Mouse (Mus musculus): Measurements from ENCODE around the gene Eef1akmt3. TPM values are rescaled to one million over a fixed set of nuclear protein-coding genes. Genes with fewer than 3 reads are reported as not detected.

The Eef1akmt3 gene
- polyA plus RNA-seq, 1 experiment from 2014 or later = 0.08 TPM

GRCm38 (mm10) chr10:127059174-127059967 lies 18.1 kb upstream of the Eef1akmt3 start:
- Histone ChIP-seq H3K4me3 (peak overlapping the region; percentile 92), H3K27ac (peak overlapping the region; percentile 96), H3K4me2 (peak overlapping the region; percentile 91), H3K4me1 (peaks cover 36% of the 10 kb centered on the region), H3K9me3 (replicated peaks) (no peaks in the 10 kb centered on the region), H3K36me3 (ENCODE audit: poor library complexity, severe bottlenecking) (peaks cover 37% of the 10 kb centered on the region), H3K9ac (peak overlapping the region; percentile 97), H3K27me3 (no peaks in the 10 kb centered on the region)
- ATAC-seq = 0 out of 2 replicates have a peak, but pooled peaks have one; percentile 0
- WGBS = 1% methylated on average over 31 of the region's 92 CpGs

DNA sequence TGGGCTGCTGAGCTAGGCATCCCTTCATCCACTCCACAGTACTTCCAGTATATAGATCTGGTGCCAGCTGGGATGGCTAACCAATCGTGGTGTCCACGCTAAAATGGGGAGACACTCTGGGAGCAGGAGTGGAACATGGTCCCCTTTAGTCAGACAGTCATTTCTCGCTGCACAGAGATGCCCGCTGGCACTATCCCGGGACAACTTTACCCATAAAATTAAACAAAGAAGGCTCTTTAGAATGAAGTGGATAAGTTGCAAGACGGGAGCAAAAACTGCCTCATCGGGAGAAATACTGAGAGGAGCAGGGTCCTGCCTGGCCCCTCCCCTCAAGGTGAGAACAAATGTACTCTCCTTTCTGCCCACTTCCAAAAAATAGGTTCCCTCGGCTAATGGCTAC lies 17.4 kb upstream of the Eef1akmt3 start:
- Histone ChIP-seq H3K4me2 (peak overlapping the region; percentile 91), H3K9ac (peak overlapping the region; percentile 97), H3K27ac (peak overlapping the region; percentile 8; the same call in 1 of the 2 replicates), H3K27me3 (no peaks in the 10 kb centered on the region), H3K4me1 (peaks cover 36% of the 10 kb centered on the region), H3K9me3 (replicated peaks) (no peaks in the 10 kb centered on the region), H3K4me3 (peak overlapping the region; percentile 92), H3K36me3 (ENCODE audit: poor library complexity, severe bottlenecking) (peaks cover 43% of the 10 kb centered on the region)
- WGBS = 7% methylated on average over 8 of the region's 8 CpGs
- no peak for ATAC-seq

DNA sequence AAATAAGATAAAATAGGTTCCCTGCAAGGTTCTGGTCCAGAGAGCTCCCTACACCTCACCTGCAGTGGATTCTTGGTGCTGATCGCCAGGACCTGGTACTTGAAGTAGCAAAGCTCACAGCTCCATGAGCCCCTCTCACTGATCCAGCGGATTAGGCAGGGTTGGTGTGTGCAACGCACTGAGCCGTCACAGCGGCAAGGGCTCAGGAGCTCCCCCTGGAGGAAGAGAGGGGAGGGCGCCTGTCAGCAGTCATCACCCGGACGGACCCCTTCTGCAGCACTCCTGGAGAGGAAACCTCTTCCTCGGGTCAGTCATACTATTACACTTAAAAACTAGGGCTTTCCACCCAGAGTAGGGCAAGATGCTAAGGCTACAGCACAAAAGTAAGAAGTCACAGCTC lies 16.8 kb upstream of the Eef1akmt3 start:
- H3K27ac ChIP-seq = no peak overlapping the region
- H3K36me3 ChIP-seq (ENCODE audit: poor library complexity, severe bottlenecking) = peaks cover 49% of the 10 kb centered on the region
- H3K9me3 ChIP-seq (replicated peaks) = no peaks in the 10 kb centered on the region
- H3K4me2 ChIP-seq = peak overlapping the region; percentile 91
- H3K27me3 ChIP-seq = no peaks in the 10 kb centered on the region
- H3K4me3 ChIP-seq = peak overlapping the region; percentile 92
- 0% methylated on average over 9 of the region's 9 CpGs for WGBS
- H3K4me1 ChIP-seq = peaks cover 36% of the 10 kb centered on the region
- peak; percentile 25; the same call in 1 of the 2 replicates for ATAC-seq
- H3K9ac ChIP-seq = peak overlapping the region; percentile 97

DNA sequence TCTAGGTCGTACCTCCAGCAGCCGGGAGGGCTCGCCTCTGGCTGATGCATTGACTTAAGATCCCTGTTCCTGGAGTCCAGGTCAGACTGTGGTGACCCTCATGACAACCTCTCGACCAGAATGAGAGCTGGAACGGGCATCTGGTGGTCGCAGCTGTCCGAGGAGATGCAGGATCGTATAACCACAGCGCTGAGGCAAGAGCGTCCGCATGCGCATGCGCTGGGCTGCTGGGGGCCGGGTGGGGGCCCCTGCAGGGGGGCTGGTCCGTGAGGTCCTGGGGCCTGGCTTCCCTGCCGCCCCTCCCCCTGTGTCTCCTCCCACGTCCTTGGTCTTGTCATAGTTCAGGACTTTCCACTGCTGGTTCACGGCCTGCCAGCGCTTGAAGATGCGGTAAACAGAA lies 15.2 kb upstream of the Eef1akmt3 start:
- H3K27me3 ChIP-seq = peaks cover 8% of the 10 kb centered on the region
- no peak overlapping the region for H3K4me3 ChIP-seq
- peaks cover 27% of the 10 kb centered on the region for H3K4me1 ChIP-seq
- peaks cover 53% of the 10 kb centered on the region for H3K36me3 ChIP-seq (ENCODE audit: poor library complexity, severe bottlenecking)
- 93% methylated on average over 20 of the region's 20 CpGs for WGBS
- no peak overlapping the region for H3K9ac ChIP-seq
- no peaks in the 10 kb centered on the region for H3K9me3 ChIP-seq (replicated peaks)
- ATAC-seq = no peak
- no peak overlapping the region for H3K27ac ChIP-seq
- no peak overlapping the region for H3K4me2 ChIP-seq

GRCm38 (mm10) chr10:127055406-127055805 lies 14.1 kb upstream of the Eef1akmt3 start:
- ATAC-seq = no peak

GRCm38 (mm10) chr10:127054646-127055045 lies 13.3 kb upstream of the Eef1akmt3 start:
- no peak overlapping the region for H3K9ac ChIP-seq
- WGBS = 74% methylated on average over 4 of the region's 4 CpGs
- no peak for ATAC-seq
- H3K36me3 ChIP-seq (ENCODE audit: poor library complexity, severe bottlenecking) = peaks cover 53% of the 10 kb centered on the region
- no peak overlapping the region for H3K4me3 ChIP-seq
- H3K27ac ChIP-seq = no peak overlapping the region
- peaks cover 16% of the 10 kb centered on the region for H3K4me1 ChIP-seq
- peaks cover 27% of the 10 kb centered on the region for H3K27me3 ChIP-seq
- H3K4me2 ChIP-seq = no peak overlapping the region
- no peaks in the 10 kb centered on the region for H3K9me3 ChIP-seq (replicated peaks)

More at GRCm38 (mm10) chr10:127055406-127055805, 14.1 kb upstream of the Eef1akmt3 start:
- Histone ChIP-seq H3K9me3 (replicated peaks) (no peaks in the 10 kb centered on the region), H3K4me1 (peaks cover 17% of the 10 kb centered on the region), H3K27ac (no peak overlapping the region), H3K9ac (no peak overlapping the region; the same call in 1 of the 2 replicates), H3K36me3 (ENCODE audit: poor library complexity, severe bottlenecking) (peaks cover 53% of the 10 kb centered on the region), H3K27me3 (peaks cover 19% of the 10 kb centered on the region), H3K4me3 (no peak overlapping the region), H3K4me2 (no peak overlapping the region)
- 95% methylated on average over 8 of the region's 8 CpGs for WGBS

GRCm38 (mm10) chr10:127050119-127050474 lies 8.8 kb upstream of the Eef1akmt3 start:
- no peak for ATAC-seq
- WGBS = 17% methylated on average over 10 of the region's 10 CpGs

GRCm38 (mm10) chr10:127049395-127050118 lies 8.2 kb upstream of the Eef1akmt3 start:
- ATAC-seq = no peak
- 2% methylated on average over 29 of the region's 29 CpGs for WGBS
- Histone ChIP-seq H3K9ac (0 out of 2 replicates have a peak overlapping the region, but pooled peaks have one; percentile 14), H3K27me3 (peaks cover 54% of the 10 kb centered on the region), H3K27ac (no peak overlapping the region), H3K9me3 (replicated peaks) (no peaks in the 10 kb centered on the region), H3K4me2 (peak overlapping the region; percentile 2; the same call in 1 of the 2 replicates), H3K4me3 (peak overlapping the region; percentile 3; the same call in 1 of the 2 replicates), H3K4me1 (peaks cover 11% of the 10 kb centered on the region), H3K36me3 (ENCODE audit: poor library complexity, severe bottlenecking) (peaks cover 23% of the 10 kb centered on the region)

More at GRCm38 (mm10) chr10:127050119-127050474, 8.8 kb upstream of the Eef1akmt3 start:
- Histone ChIP-seq H3K27ac (no peak overlapping the region), H3K4me3 (no peak overlapping the region), H3K9me3 (replicated peaks) (no peaks in the 10 kb centered on the region), H3K9ac (no peak overlapping the region), H3K27me3 (peaks cover 54% of the 10 kb centered on the region), H3K4me2 (no peak overlapping the region), H3K4me1 (peaks cover 11% of the 10 kb centered on the region), H3K36me3 (ENCODE audit: poor library complexity, severe bottlenecking) (peaks cover 24% of the 10 kb centered on the region)

DNA sequence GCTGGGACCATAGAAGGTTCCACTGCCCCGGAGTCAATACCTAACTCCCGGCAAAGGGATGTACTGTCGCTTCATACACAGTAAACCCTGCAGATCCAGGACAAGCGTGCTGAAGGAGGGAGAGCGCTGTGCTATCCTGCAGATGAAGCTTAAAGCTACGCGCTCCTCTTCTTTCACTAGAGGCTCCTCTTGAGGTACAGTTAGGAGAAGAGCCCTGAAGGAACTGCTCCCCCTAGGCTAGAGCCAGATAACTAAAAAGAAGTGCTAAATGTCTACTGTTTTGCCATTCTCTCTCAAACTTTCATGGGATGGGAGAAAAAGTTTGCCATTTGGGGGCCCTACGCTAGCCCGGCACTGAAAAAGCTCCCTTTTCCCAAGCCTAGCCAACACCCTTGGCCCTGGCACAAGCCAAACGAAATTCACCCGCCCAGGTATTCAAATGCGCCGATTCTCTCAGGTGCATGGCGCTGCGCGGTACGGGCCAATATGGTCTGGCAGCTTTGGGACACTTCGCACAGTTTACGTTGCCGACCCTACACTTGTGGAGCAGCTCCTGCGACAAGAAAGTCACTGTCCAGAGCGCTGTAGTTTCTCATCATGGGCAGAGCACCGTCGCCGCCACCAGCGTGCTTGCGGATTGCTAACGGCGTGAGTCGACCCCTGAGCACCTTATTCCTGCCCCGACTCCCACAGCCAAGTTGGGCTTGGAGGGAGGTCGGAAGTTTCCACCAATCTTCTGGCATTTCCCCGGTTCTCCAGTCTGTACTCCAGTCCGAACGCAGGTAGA lies 7.5 kb upstream of the Eef1akmt3 start:
- Histone ChIP-seq H3K4me3 (peak overlapping the region; percentile 3; the same call in 1 of the 2 replicates), H3K4me1 (peaks cover 11% of the 10 kb centered on the region), H3K27me3 (peaks cover 54% of the 10 kb centered on the region), H3K27ac (no peak overlapping the region), H3K36me3 (ENCODE audit: poor library complexity, severe bottlenecking) (peaks cover 16% of the 10 kb centered on the region), H3K9ac (no peak overlapping the region), H3K4me2 (peak overlapping the region; percentile 2; the same call in 1 of the 2 replicates), H3K9me3 (replicated peaks) (no peaks in the 10 kb centered on the region)
- ATAC-seq = no peak
- 3% methylated on average over 35 of the region's 35 CpGs for WGBS

DNA sequence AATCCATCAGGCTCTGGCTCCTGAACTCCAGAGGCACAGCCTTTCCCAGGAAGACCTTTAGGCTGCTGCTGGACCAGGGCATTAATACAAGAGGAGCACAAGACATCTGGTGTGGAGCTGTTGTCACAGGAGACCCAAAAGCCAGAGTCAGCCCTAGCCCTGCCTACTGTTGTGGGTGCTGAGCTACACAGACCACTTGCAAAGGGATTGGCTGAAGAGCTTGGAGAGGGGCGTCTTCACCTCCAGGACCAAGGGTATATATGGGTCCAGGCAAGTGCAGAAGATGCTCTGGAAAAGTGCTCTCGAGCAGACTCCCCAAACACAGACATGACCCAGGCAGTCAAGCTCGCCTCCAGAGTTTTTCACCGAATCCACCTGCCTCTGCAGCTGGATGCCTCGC lies 6.6 kb upstream of the Eef1akmt3 start, which contains the start of gene Cyp27b1:
Gene Cyp27b1 (plus strand): TSS at position 297 of the 400 bp plus-strand sequence.
- no peak for ATAC-seq
- Histone ChIP-seq H3K4me2 (peak within 1 kb of the TSS; percentile 2; the same call in 1 of the 2 replicates), H3K36me3 (ENCODE audit: poor library complexity, severe bottlenecking) (peaks cover 7% of the 10 kb centered on the region), H3K9me3 (replicated peaks) (no peaks in the 10 kb centered on the region), H3K4me1 (peaks cover 12% of the 10 kb centered on the region), H3K4me3 (peak within 1 kb of the TSS; percentile 3; the same call in 1 of the 2 replicates), H3K9ac (no peak within 1 kb of the TSS), H3K27me3 (peaks cover 54% of the 10 kb centered on the region), H3K27ac (no peak within 1 kb of the TSS)
- WGBS = 32% methylated on average over 5 of the region's 5 CpGs

GRCm38 (mm10) chr10:127043187-127043586 lies 1.9 kb upstream of the Eef1akmt3 start:
- H3K27me3 ChIP-seq = peaks cover 23% of the 10 kb centered on the region
- ATAC-seq = no peak

More at GRCm38 (mm10) chr10:127043187-127043586, 1.9 kb upstream of the Eef1akmt3 start:
- Histone ChIP-seq H3K27ac (no peak overlapping the region), H3K9ac (no peak overlapping the region), H3K4me2 (peak overlapping the region; percentile 99; the same call in 1 of the 2 replicates), H3K36me3 (ENCODE audit: poor library complexity, severe bottlenecking) (peaks cover 5% of the 10 kb centered on the region), H3K4me1 (peaks cover 16% of the 10 kb centered on the region), H3K9me3 (replicated peaks) (no peaks in the 10 kb centered on the region), H3K4me3 (no peak overlapping the region)
- 85% methylated on average over 6 of the region's 6 CpGs for WGBS

All from forebrain, embryonic 13.5 days (tissue).